Mouse (Mus musculus) inflammation-experienced regulatory T-cells, adult 6 months (primary cell): ENCODE measurements around the gene Prr13. TPM values are rescaled to one million over a fixed set of nuclear protein-coding genes. Genes with fewer than 3 reads are reported as not detected.

Experiments
- ATAC-seq: one replicate; pipeline ENCODE4 v1.8.0; 2017
- polyA plus RNA-seq, 3 experiments: library from polyadenylated mRNA; unstranded; fragments of 100-300 nt; shearing (Covaris generic); gene quantifications; one replicate each; pipeline ENCODE4 v1.2.1; 2017

The Prr13 gene
- polyA plus RNA-seq, 3 experiments from 2014 or later, result 1,063 to 1,565 (median 1,138) TPM

- no peak for ATAC-seq
Observed at GRCm38 (mm10) chr15:102505073-102505769, 46.4 kb downstream of the Prr13 start.

GRCm38 (mm10) chr15:102505770-102506463, 47.1 kb downstream of the Prr13 start:
- ATAC-seq, result no peak

GRCm38 (mm10) chr15:102506464-102506830, 47.6 kb downstream of the Prr13 start:
- no peak for ATAC-seq

GRCm38 (mm10) chr15:102506864-102507263, 48.0 kb downstream of the Prr13 start:
- ATAC-seq, result no peak

GRCm38 (mm10) chr15:102507561-102507960, 48.7 kb downstream of the Prr13 start:
- ATAC-seq, result no peak

GRCm38 (mm10) chr15:102508336-102508735, 49.5 kb downstream of the Prr13 start:
- no peak for ATAC-seq

GRCm38 (mm10) chr15:102510110-102510509, 51.3 kb downstream of the Prr13 start:
- ATAC-seq, result no peak

- ATAC-seq, result peak; percentile 82
Observed at GRCm38 (mm10) chr15:102510590-102511284, 51.9 kb downstream of the Prr13 start.

- ATAC-seq, result no peak
Observed at GRCm38 (mm10) chr15:102511285-102511833, 52.5 kb downstream of the Prr13 start.

GRCm38 (mm10) chr15:102512010-102512409, 53.2 kb downstream of the Prr13 start:
- no peak for ATAC-seq

Other genes starting within 250 kb of the Prr13 start
- gene Itgb7, start 227.1 kb upstream of the Prr13 start, polyA plus RNA-seq, result 100 to 1,000 TPM; 364 to 513 (median 397) TPM
- 10 to 100 TPM; 15.5 to 18.4 (median 18.3) TPM for gene Rarg, start 201.5 kb upstream of the Prr13 start, polyA plus RNA-seq
- gene Gm9918, start 188.5 kb upstream of the Prr13 start, polyA plus RNA-seq, result not detected
- 10 to 100 TPM; 30.8 to 33.1 (median 31.8) TPM for gene Mfsd5, start 179.6 kb upstream of the Prr13 start, polyA plus RNA-seq
- gene Espl1, start 162.8 kb upstream of the Prr13 start, polyA plus RNA-seq, result 10 to 100 TPM in 1 of 3 experiments, 1 to 10 TPM in 2; 1.9 to 17.9 (median 3.2) TPM
- gene Pfdn5, start 132.9 kb upstream of the Prr13 start, polyA plus RNA-seq, result 1,000 to 10,000 TPM in 2 of 3 experiments, 100 to 1,000 TPM in 1; 936 to 1,841 (median 1,443) TPM
- gene Myg1, start 127.3 kb upstream of the Prr13 start, polyA plus RNA-seq, result 100 to 1,000 TPM; 102 to 153 (median 123) TPM
- 10 to 100 TPM; 39.8 to 53.2 (median 43.1) TPM for gene Aaas, start 108.3 kb upstream of the Prr13 start, polyA plus RNA-seq
- gene Sp7, start 91.8 kb upstream of the Prr13 start, polyA plus RNA-seq, result not detected
- gene Sp1, start 52.9 kb upstream of the Prr13 start, polyA plus RNA-seq, result 10 to 100 TPM; 19.1 to 23.3 (median 22.6) TPM
- gene Amhr2, start 13.7 kb upstream of the Prr13 start, polyA plus RNA-seq, result not detected
- gene Pcbp2, start 11.5 kb downstream of the Prr13 start, polyA plus RNA-seq, result 100 to 1,000 TPM; 156 to 225 (median 201) TPM
- gene Gm10337, start 44.7 kb downstream of the Prr13 start, polyA plus RNA-seq, result not detected
- gene Map3k12, start 58.0 kb downstream of the Prr13 start, polyA plus RNA-seq, result 1 to 10 TPM; 6.6 to 10.0 (median 7.5) TPM
- 10 to 100 TPM; 22.8 to 34.5 (median 27.5) TPM for gene Tarbp2, start 59.2 kb downstream of the Prr13 start, polyA plus RNA-seq
- gene Npff, start 65.9 kb downstream of the Prr13 start, polyA plus RNA-seq, result 1 to 10 TPM; 1.1 to 6.1 (median 3.2) TPM
- under 1 TPM in 1 of 3 experiments, not detected in 2; 0.85 TPM for gene Gm28047, start 166.0 kb downstream of the Prr13 start, polyA plus RNA-seq
- gene Atf7, start 166.4 kb downstream of the Prr13 start, polyA plus RNA-seq, result 10 to 100 TPM; 20.8 to 59.2 (median 45.1) TPM
- gene Atp5g2, start 213.3 kb downstream of the Prr13 start, polyA plus RNA-seq, result 10 to 100 TPM; 32.4 to 64.3 (median 37.5) TPM